Mouse (Mus musculus) cerebellum, adult 9-11 months (tissue): ENCODE measurements around the gene Hoxd9.

Source experiments
- DNase-seq: peaks from one replicate; pipeline ENCODE4 v3.0.0; 2022

Hoxd9 gene

DNA sequence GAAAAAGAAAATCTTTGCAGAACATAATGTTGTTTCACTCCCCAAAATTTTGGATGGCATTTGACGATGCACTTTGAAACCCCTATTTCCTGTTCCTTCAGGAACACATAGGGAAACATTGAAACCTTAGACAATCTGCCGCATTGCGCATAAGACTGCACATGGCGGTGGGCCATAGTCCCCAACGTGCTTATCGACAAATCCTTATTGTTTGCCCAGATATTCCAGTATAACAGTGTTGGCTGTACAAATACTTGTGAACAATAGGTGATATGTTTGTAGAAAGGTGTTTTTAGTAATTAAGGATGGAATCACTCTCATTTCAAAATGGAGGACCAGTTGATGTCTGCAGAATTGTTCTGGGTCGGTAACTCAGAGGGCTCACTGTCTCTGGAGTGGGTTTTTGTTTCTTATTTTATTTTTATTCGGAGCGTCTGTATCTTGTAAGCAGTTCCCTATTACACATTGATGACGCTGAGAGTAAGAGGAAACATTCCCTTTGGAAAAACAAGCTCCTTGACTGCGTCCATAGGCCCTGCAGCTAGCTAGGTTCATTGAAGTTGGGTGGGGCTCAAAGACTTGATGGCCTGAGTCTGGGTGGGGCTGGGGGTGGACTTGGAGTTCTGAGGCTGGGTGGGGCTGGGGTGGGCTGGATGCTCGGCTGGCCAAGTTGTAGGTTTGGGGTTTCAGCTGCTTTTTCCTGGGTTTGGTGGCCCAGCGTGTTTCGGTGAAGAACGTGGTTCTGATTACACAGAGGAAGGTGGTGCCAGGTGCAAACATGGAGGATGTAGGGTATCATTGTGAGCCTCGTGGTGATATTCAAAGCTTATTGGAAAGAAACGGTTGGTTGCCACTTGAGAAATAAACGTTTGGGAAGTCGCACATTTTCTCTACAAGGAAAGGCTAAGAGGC is 16.0 kb downstream of the Hoxd9 start:
- no peak for DNase-seq

- DNase-seq: no peak
These were observed 16.7 kb downstream of the Hoxd9 start for GRCm38 (mm10) chr2:74714156-74714789.

- DNase-seq: no peak
These were observed 17.4 kb downstream of the Hoxd9 start for GRCm38 (mm10) chr2:74714881-74715280.

DNA sequence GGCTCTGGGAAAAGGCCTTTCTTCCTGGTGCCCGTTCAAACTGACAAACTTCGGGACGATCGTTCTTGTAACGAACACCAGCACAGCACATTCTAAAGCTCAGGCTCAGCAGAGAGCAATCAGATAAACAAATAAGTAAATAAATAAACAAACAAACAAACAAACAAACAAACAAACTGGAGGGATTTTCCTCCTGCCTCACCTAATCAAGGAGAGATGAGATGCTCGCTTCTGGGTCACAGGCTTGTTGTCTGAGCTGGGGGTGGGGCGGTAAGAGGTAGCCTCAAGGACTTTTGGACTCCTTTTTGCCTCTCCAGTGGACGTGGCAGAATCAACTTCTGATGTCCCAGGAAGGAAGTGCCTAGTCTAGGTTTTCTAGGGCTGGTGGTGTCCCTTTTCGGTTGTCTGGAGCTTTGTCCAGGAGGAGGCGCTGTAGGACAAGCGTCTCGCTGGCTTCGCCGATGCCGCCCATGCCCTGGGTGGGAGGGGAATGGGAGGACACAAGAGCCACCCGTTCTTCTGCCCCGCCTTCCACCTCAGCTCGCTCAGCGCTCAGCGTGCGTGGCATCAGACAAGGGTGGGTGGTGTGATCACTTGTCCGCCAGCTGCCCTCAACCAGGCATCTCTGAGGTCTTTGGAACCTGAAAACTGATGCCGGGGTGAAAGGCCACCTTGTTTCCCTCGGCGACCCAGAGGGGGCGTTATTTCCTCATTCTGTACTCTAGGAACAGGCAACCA is 18.1 kb downstream of the Hoxd9 start:
- peak; percentile 25 for DNase-seq

- DNase-seq: no peak
These were observed 22.9 kb downstream of the Hoxd9 start for GRCm38 (mm10) chr2:74720384-74720783.

DNA sequence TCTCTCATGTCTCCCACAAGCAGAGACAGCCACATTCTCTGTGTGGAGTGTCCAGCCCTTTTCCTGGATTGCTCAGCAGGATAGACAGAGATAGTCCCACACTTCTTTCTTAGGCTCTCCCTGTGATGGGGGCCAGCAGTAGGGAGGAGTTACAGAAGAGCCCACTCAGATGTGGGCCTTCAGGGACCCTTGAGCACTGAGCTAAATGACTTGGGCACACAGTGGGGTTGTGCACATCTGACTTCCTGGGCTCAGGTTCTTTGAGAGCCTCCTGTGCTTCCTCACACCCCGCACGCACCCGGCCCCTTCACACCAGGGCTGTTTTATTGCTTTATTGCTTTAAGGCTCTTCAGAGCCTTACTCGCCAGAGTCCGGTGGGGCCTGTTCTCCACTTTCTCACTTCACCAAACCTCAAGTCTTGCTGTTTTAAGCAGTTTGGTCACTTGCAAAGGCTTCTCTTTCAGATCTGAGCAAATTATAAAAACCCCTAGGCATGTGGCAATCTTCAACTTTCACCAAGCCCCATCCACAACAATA is 23.5 kb downstream of the Hoxd9 start:
- no peak for DNase-seq

DNA sequence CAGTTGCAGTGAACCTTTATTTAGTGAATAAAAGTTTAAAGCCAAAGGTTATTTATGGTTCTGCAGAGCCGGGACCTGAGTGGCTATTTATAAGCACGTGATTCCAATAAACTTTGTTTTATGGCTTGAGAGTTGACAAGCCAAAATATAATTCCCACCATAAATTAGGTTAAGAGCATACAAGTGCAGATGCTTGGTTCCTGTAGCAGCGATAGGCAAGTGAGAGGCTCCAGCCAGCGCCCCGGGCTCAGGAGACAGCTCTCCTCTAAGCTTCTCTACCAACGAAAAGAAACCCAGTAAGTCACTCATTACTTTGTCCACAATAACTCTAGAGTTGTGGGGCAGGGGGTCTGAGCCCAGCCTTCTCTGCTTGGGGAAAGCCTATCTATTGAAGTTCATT is 24.4 kb downstream of the Hoxd9 start:
- DNase-seq: no peak

GRCm38 (mm10) chr2:74722949-74723348 is 25.4 kb downstream of the Hoxd9 start:
- DNase-seq: no peak

DNA sequence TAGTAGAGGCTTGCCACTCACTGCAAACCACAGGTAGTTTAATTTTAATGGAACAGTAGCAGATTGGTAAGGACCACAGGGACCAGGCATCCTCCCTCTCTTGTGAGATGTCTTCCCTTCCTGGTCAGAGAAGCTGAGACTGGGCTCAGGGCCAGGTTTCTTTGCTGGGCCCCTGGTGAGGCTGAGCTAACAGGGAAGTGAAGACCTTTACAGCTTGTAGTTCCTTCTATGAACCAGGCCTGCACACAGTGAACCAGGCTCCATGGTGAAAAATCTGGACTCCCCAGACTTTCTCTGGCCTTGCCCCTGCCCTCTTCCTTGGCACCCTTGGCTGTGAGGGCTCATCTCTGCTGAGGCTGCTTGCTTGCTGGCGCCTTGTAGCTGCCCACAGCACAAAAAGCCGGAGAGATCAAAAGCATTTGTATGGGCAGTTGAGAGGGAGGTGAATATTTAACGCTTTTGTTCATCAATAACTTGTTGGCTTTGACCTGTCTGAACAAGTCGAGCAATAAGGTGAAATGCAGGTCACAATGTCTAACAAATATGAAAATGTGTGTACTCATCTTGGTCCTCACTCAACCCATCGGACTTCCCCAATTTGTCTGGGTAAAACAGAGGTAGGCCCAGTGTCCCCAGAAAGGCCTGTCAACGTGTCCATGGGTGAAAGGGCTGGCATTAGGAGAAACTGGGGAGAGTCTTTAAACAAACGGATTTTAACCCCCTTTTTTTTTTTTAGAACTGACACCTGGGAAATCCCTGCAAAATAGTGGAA is 26.9 kb downstream of the Hoxd9 start:
- no peak for DNase-seq

GRCm38 (mm10) chr2:74725171-74725570 is 27.6 kb downstream of the Hoxd9 start:
- no peak for DNase-seq

GRCm38 (mm10) chr2:74726551-74726950 is 29.0 kb downstream of the Hoxd9 start, which contains the start of gene Gm28230:
Gene Gm28230 (plus strand): TSS chr2:74726728.
- DNase-seq: no peak

- no peak for DNase-seq
These were observed 29.6 kb downstream of the Hoxd9 start for GRCm38 (mm10) chr2:74726973-74727639.

- no peak for DNase-seq
These were observed 30.2 kb downstream of the Hoxd9 start for GRCm38 (mm10) chr2:74727640-74728302.

- no peak for DNase-seq
These were observed 30.8 kb downstream of the Hoxd9 start for GRCm38 (mm10) chr2:74728303-74728680.

GRCm38 (mm10) chr2:74730331-74730730 is 32.8 kb downstream of the Hoxd9 start:
- no peak for DNase-seq

DNA sequence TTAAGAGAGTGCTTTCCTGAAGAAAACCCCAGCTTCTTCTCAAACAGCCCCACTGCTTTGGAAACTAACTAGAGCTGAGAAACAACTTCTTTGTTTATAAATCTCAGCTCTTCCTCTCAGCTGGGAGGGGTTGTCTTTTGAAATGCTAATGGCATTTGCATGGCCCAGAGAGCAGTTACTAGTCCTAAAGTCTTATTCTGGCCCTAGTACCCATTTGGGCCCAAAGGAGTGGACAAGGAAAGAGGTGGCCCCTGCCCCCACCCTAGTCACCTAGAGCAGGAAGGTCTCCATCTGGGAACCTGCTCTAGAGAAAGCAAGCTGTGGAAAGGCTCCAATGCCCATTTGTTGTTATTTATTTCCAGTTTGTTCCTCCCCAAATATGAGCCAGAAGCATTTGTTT is 33.5 kb downstream of the Hoxd9 start:
- no peak for DNase-seq

GRCm38 (mm10) chr2:74731799-74732512 is 34.4 kb downstream of the Hoxd9 start:
- no peak for DNase-seq

DNA sequence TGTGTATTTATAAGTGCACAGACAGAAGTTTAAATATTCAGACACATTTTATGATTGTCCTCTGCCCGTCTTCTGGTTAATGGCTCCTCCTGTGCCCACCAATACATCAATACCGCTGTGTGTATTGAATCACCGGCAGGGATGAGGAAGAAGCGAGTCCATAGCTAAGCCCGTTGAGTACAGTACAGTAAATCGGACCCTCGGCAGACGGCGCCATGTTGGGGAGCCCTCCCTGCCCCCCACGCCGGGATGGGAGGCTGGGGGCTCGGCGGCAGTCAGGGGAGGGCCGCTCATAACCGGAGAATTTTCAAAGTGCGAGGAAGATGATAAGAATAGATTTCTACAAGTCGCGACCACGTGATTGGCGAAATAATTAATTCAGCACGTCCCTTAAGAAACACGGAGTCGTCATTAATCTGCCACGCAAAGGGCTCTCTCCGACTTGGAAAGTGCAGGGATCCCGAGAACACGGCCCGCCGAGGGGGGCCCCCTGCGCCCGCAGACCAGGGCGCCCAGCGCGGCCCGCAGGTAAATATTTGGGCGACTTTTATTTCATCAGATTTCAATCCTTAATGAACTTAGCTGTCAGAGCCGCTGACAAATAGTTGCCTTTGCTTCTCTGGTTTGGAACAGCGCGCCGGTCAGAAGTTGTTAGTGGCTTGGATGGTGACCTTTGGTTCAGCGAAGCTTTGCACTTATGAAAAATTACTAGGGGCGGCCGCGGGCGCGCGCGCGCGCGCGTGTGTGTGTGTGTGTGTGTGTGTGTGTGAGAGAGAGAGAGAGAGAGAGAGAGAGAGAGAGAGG is 35.2 kb downstream of the Hoxd9 start:
- no peak for DNase-seq

DNA sequence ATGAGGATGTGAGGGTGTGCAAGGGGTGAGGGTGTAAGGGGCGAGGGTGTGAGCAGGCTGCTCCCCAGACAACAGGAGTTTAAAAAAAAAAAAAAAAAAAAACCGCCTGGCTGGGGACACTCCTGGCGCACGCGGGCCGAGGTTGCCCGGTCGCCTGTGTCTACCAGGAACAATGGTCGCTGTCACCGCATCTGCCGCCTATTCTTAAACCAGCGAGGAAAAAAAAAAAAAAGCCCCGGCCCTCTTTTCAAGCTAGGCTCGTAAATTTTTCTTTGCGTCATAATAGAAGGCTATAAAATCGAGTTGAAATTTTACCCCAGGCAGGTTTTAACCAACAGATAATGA is 35.8 kb downstream of the Hoxd9 start:
- DNase-seq: no peak

- no peak for DNase-seq
These were observed 36.2 kb downstream of the Hoxd9 start for GRCm38 (mm10) chr2:74733765-74734164.
